ENCODE assay signal across 21 mouse cellular contexts in genomic region chr2:172950722-172951121, GRCm38 (mm10). TPM values are rescaled to one million over a fixed set of nuclear protein-coding genes. Genes with fewer than 3 reads are reported as not detected.
DNase-seq lines count a peak whose midpoint lies in the region; ATAC-seq and TF ChIP-seq lines count a peak whose summit lies in the region.
"Had no signal": no experiment of that assay in that cellular context is flagged by ENCODE, and none has a peak within 500 bp of the region (broad histone marks: within the 10 kb centered on the region; RNA-seq: fewer than 3 reads in every experiment).

No protein-coding gene starts in this region.

- TF ChIP-seq CTCF in brain, embryonic 14.5 days (IDR thresholded peaks at IDR 0.05; ENCODE audit: borderline replicate concordance, extremely low read depth, insufficient read depth, insufficient read length) = no peak

- H3K4me3 ChIP-seq in heart, embryonic 13.5 days = no peak overlapping the region
- no peak overlapping the region for H3K4me3 ChIP-seq in limb, embryonic 11.5 days (ENCODE audit: low read depth, low read length)
- H3K4me3 ChIP-seq: heart, adult 2 months; hindbrain, embryonic 10.5 days; kidney, embryonic 15.5 days had no signal

- no peak for ATAC-seq in heart, embryonic 13.5 days (ENCODE audit: extremely low read depth, insufficient number of reproducible peaks, low FRiP score, low TSS enrichment)
- ATAC-seq in limb, embryonic 11.5 days (ENCODE audit: insufficient number of reproducible peaks, low FRiP score, low TSS enrichment, low read depth) = no peak
- ATAC-seq: activated CD4-positive, CD25-positive, alpha-beta regulatory T cell, adult 4 months; forebrain, embryonic 16.5 days; hindbrain, postnatal 0 days; liver, postnatal 0 days had no signal

- DNase-seq in embryo, embryonic 11 days = peak; percentile 22
- DNase-seq in embryo, embryonic 9.5 days (ENCODE audit: extremely low spot score) = no peak
- DNase-seq in heart, adult 11 months = no peak
- peak; percentile 57 for DNase-seq in brain, embryonic 14.5 days (ENCODE audit: low read depth)
- peak; percentile 41 for DNase-seq in limb, embryonic 11.5 days (ENCODE audit: low spot score)
- no peak for DNase-seq in retina, embryonic 14.5 days (ENCODE audit: low spot score)
- no peak for DNase-seq in frontal cortex, postnatal 36 days (ENCODE audit: low spot score in 2 of 2)
- DNase-seq: adrenal gland, adult 8-10 months; cerebellum, adult 18-20 months; gastrocnemius, postnatal 25 days; heart, adult 2 months; kidney, adult 11 months; kidney, postnatal 36 days; liver, postnatal 0 days had no signal

- no peaks in the 10 kb centered on the region for H3K9me3 ChIP-seq in heart, embryonic 13.5 days
- H3K9me3 ChIP-seq in limb, embryonic 11.5 days (ENCODE audit: control insufficient read depth, low read length) = no peaks in the 10 kb centered on the region
- H3K9me3 ChIP-seq: hindbrain, embryonic 10.5 days; kidney, embryonic 15.5 days had no signal

- peaks cover 31% of the 10 kb centered on the region for H3K4me1 ChIP-seq in heart, embryonic 13.5 days
- peaks cover 6% of the 10 kb centered on the region for H3K4me1 ChIP-seq in limb, embryonic 11.5 days (ENCODE audit: control insufficient read depth, insufficient read depth, low read length)

- no peak overlapping the region; the same call in 1 of the 2 replicates for H3K9ac ChIP-seq in heart, embryonic 13.5 days
- no peak overlapping the region for H3K9ac ChIP-seq in limb, embryonic 11.5 days (ENCODE audit: low read length)
- H3K9ac ChIP-seq: kidney, embryonic 15.5 days; liver, postnatal 0 days had no signal

- whole genome bisulfite sequencing in heart, embryonic 13.5 days = 19% methylated on average over 11 of the region's 11 CpGs
- 36% methylated on average over 11 of the region's 11 CpGs for WGBS in limb, embryonic 11.5 days

- TF ChIP-seq POLR2A in brain, embryonic 14.5 days (IDR thresholded peaks at IDR 0.05; ENCODE audit: borderline replicate concordance, extremely low read depth, insufficient read depth, insufficient read length, poor library complexity, severe bottlenecking) = no peak

- no peak overlapping the region for H3K4me2 ChIP-seq in heart, embryonic 13.5 days
- H3K4me2 ChIP-seq in limb, embryonic 11.5 days (ENCODE audit: low read depth, severe bottlenecking) = no peak overlapping the region
- H3K4me2 ChIP-seq: kidney, embryonic 15.5 days had no signal

- peak overlapping the region; percentile 39 for H3K27ac ChIP-seq in heart, embryonic 13.5 days (replicated peaks)
- H3K27ac ChIP-seq in limb, embryonic 11.5 days (replicated peaks; ENCODE audit: low read depth, low read length) = no peak overlapping the region
- H3K27ac ChIP-seq: heart, adult 2 months; hindbrain, postnatal 0 days; kidney, embryonic 15.5 days had no signal

- H3K36me3 ChIP-seq in heart, embryonic 13.5 days = no peaks in the 10 kb centered on the region
- no peaks in the 10 kb centered on the region for H3K36me3 ChIP-seq in limb, embryonic 11.5 days (ENCODE audit: control insufficient read depth, insufficient read depth, low read length)
- H3K36me3 ChIP-seq: hindbrain, embryonic 10.5 days; kidney, embryonic 15.5 days had no signal

- H3K27me3 ChIP-seq in heart, embryonic 13.5 days (replicated peaks) = no peaks in the 10 kb centered on the region; the same call in 1 of the 2 replicates
- H3K27me3 ChIP-seq in limb, embryonic 11.5 days (ENCODE audit: control insufficient read depth, insufficient read depth, low read length) = no peaks in the 10 kb centered on the region

RNA-seq across cellular contexts. Expression of gene Bmp7, which starts 10.6 kb away (rescaled TPM):
- polyA plus RNA-seq in heart, embryonic 13.5 days (2015; fragmentation: Nextera tagmentation; extraction: Ambion mirVana) = 40.3 and 46.5 TPM in 2 replicates
- polyA plus RNA-seq in brain, embryonic 14.5 days (2012; rRNA removed) = 14.8 and 26.0 TPM in 2 replicates
- 38.1 and 40.9 TPM in 2 replicates for polyA plus RNA-seq in limb, embryonic 11.5 days (2014; fragmentation: Nextera tagmentation; extraction: Ambion mirVana)

RNA-seq across cellular contexts. Expression of gene Spo11, which starts 26.8 kb away (rescaled TPM):
- polyA plus RNA-seq in heart, embryonic 13.5 days (2015; fragmentation: Nextera tagmentation; extraction: Ambion mirVana) = 0.11 and 0.23 TPM in 2 replicates
- polyA plus RNA-seq in brain, embryonic 14.5 days (2012; rRNA removed) = 1.6 and 1.7 TPM in 2 replicates
- 0.95 and 1.7 TPM in 2 replicates for polyA plus RNA-seq in limb, embryonic 11.5 days (2014; fragmentation: Nextera tagmentation; extraction: Ambion mirVana)
- polyA plus RNA-seq: liver, adult 2 months had no signal

RNA-seq across cellular contexts. Expression of gene Rae1, which starts 49.2 kb away (rescaled TPM):
- 94.7 and 106 TPM in 2 replicates for polyA plus RNA-seq in heart, embryonic 13.5 days (2015; fragmentation: Nextera tagmentation; extraction: Ambion mirVana)
- 119 and 147 TPM in 2 replicates for polyA plus RNA-seq in brain, embryonic 14.5 days (2012; rRNA removed)
- 172 and 174 TPM in 2 replicates for polyA plus RNA-seq in limb, embryonic 11.5 days (2014; fragmentation: Nextera tagmentation; extraction: Ambion mirVana)

Comparison
In these comparisons a context has a peak if more than half of its experiments do, and no peak if none do; other contexts are left out.
1. DNase-seq: peak in embryo, embryonic 11 days (single experiment), brain, embryonic 14.5 days (single experiment) and limb, embryonic 11.5 days (single experiment); none in embryo, embryonic 9.5 days (single experiment), heart, adult 11 months (single experiment), retina, embryonic 14.5 days (single experiment) and frontal cortex, postnatal 36 days (0 of 2).